Mouse (Mus musculus) MN1 (cell line): Measurements from ENCODE around the gene Aco1.

Experiments used
- DNase-seq: peaks from one replicate; pipeline ENCODE4 v3.0.0-alpha.2; 2016; ENCODE audit warnings: low spot score

The Aco1 gene

DNA sequence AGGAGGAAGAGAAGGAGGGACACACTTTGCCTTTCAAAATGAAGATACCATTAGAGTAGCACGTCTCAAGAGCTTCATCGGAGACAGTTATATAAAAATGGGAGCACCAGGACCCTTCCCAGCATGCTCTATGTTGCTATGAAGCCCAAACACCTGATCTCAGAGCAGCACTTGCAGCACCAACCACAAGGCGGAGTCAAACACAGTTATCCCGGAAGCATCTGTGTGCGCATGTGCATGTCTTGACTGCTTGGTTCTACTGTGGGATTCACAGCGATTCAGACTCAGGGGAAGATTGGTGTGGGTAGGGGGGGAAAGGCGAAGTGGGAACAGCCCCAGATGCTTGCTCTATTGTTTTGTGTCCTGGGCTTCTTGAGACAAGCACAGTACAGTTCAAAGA is 75.5 kb downstream of the Aco1 start:
- DNase-seq, result peak; percentile 28

DNA sequence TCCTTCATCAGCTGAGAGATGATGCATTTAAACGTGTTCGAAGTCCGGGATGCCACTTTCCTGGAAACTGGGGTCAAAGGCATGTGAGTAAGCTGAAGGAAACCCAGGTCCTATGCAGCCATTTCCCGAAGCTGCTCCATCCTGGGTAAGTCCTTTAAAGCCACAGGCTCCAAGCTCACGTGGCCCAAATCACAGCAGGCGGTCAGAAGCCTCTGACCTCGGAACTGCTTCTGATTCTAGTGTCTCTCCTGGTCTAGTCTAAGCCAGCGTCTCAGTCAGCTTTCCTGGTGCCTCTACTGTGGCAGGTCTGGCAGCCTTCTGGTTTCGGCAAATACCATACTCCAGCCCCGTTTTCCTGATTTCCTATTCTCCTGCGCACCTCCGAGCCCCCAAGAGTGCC is 77.6 kb downstream of the Aco1 start:
- no peak for DNase-seq

DNA sequence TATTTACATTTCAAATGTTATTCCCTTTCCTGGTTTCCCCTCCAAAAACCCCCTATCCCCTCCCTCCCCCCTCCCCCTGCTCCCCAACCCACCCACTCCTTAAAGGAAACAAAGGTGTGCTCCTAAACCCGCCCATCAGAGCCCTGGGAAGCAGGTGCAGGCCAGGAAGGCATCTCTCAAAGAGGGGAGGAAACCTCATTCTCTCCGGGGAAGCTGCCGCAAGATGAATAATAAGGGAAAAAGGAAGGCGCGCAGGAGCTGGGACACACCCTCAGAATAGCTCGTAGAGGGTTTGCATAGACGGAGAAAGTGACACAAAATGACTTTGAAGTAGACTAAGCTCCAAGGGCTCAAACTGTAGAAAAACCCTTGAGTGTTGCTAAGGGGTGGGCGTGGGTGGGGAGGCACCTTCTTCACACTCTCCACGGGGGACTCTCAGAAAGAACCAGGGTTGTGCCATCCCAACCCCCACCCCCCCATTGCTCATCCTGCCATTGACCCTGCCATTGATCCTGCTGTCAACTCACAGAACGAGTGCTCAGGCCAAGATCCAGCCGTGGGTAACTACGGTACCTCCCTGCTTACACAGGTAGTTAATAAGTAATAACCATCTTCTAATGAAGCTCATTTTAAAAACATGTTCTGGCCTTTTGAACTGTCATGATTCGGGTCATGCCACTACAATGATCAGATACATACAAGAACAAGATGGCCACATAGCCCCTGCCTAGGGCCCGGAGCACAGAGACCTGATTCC is 78.3 kb downstream of the Aco1 start:
- no peak for DNase-seq

DNA sequence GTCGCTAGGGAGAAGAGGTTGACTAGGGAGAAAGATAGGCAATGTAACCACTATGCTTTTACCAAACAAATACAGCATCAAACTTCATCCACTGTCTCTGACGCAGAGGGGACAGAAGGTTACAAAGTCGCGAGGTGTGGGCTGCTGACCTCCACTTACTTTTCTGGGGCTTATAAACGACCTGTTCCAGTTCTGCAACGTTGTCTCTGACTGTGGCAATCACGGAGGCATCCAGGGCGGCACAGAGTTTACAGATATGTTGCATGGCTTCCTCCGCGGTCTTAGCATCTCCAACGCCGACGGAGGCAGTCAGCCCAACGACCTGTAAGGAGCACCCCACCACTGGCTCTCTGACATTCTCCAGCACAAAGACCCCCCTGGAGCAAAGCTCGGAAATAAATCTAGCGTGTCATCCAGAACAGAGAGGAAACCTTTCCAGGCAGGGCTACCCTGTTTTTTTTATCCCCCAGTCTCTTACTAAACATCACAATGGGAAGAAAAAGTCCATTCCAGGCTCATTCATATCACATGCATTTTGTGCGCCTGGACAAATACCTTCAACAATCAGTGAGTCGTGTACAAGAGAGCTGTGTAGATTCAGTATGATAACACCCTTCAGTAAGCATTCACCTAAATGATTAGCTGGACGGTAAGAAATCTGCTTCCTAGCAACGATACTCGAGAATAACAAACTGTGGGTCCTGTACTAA is 79.2 kb downstream of the Aco1 start:
- no peak for DNase-seq

DNA sequence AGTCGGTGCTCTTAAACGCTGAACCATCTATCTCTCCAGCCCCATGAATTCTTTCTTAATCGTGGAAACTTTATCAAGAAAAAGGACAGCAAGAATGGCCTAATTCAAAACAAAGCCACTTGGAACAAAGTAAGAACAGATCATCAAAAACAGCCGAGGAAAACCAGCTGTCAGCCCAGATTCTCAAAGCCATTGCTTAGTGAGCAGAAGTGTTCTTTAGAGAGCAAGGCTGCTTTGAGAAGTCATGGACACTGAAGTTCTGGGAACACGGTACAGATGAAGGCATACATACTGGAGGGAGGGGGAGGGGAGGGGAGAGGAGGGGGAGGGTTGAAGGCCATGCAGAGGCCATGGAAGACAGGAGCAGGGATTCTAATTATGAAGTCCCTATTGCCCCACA is 83.2 kb downstream of the Aco1 start:
- DNase-seq, result no peak

DNA sequence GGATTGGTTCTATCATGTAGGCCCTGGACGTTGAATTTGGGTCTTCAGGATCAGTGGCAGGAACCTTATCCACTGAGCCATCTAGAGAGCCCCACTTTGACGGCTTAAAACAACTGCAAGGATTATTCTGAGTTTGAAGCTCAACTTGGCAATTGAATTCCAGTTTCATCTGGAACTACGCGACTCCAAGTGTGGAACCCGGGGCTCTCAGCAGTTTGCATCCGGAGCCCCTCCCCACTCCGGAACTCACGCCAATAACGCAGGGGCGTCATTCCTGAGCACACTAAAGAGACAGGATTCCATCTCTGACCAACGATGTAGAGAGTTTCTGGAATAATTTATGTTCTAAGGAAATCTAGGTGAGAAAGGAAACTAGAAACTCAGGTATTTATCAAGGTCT is 84.2 kb downstream of the Aco1 start:
- no peak for DNase-seq

DNA sequence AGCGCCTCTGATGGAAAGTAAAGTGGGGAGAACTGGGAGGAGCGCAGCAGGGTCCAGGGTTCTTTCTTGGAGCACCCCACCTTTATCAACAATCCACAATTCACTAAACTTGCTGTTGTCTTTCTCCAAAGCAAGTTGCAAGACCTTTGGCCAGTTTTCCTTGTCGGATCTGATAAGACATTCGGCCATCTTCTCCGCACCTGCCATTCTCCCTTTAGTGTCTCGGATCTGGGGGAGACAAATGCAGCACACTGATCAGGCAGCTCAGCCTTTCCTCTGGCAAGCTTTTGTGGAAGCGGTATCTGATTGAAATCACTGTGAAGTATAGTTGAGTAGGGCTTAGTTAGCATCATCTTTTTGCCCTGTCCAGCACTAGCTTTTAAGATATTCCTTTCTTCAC is 85.0 kb downstream of the Aco1 start:
- DNase-seq, result no peak

DNA sequence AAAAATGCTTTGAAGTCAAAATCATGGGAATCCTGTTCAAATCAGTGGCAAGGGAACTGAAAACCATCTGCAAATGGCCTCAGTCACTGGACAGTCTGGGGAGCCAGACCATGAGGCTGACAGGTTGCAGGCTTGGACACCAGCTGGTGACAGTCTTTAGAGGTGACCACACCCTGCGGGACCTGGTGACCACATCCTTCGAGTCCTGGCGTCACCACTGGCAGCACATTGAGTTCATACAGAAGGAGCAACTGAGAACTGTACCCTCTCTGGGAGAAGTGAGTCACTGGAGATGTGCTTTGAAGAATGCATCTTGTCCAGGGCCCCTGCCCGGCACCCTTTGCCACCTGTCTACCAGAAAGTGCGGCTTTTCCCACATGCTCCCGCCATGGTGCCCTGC is 86.8 kb downstream of the Aco1 start:
- no peak for DNase-seq

DNA sequence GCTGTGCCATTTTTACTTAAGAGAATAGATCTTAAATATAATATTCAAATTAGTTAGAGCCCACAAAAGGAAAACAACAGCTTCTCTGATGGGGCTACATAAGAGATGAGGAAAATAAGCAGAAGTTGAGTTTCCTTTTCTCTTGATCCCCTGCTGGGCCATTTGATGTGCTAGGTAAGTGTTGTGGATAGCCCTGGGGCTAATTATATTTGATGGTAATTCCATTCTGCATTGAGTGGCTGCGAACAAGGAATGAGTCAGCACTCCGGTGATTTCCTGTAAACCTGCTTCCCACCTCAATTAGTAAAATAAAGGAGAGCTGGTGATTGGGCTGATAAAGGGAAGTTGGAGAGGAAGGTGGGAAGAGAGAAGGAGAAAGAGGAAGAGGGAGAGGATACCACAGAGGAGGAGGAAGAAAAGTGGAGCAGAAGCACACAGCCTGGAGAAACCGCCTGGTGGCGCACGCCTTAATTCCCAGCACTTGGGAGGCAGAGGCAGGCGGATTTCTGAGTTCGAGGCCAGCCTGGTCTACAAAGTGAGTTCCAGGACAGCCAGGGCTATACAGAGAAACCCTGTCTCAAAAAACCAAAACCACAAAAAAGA is 90.3 kb downstream of the Aco1 start:
- no peak for DNase-seq

DNA sequence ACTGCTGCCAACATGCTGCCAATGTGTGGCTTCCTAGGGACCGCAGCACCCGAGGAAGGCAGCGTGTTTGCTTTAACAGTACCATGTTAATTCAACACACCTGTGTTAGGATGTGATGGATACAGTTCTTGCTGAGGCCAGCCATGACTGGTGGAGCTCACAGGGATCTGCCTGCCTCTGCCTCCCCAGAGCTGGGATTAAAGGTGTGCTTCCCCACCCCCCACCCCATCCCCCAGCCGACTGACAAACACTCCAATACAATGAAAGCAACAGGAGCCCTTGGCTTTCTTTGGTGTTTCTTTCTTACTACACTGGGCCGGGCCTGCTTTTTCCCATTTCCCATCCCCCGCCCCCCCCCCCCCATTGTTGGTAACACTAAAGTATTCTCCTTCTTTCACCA is 91.4 kb downstream of the Aco1 start:
- no peak for DNase-seq

DNA sequence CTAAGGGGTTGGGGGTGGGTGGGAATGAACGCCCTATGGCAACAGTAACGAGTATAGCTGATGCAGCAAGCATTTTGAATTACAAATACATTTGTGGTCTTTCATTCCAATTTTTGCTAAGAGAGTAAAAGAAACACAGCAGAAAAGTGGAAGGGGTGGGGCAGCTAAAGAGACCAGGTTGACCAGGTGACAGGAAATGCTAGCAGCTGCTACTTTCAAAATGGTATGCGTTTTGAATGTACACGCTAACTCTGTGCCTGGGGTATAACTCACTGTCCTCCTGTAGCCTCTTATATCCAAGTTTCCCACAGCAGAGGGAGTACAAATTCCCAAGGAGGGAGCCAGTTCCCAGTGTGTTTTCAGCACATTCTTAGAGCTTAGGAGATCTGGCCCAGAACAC is 93.9 kb downstream of the Aco1 start:
- no peak for DNase-seq

DNA sequence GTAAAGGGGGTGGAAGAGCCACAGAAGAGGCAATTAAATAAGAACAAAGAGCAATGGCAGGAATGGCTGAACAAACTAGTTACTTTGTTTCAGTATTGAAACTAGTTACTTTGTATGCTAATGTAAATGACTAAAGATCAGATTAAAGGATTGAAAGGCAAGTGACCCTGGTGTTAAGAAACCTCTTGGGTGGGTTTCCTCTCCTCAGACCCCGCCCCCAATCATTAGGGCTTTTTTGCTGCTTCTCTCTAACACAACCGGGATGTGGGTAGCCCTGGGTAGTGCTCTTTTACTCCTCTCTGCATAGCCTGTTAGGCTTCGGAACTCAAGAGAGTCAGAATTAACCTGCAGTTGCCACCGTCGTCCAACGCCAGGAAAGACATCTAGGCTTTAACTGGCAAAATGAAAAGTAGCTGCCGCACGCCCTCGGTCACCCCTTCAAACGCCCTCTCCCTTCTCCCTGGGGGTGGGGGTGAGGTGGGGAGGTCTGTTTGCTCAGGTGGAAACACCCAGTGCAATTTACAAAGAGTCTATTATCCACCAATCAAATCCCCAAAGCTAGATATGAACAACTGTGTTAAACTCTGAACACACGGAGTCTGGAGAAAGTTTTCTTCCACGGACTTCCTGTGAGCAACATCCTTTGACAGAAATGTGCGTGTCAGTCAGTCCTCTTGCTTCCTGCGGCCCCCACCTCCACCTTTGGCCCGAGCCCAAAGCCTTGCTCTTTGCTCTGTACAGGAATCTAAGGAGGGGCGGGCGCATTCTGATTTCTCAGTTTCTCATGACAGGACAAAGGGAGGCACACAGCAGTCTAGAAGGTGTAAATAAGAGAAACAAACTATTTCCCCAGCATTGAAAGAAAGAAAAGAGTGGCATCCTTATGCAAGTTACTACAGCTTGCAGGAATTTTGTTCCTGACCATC is 95.9 kb downstream of the Aco1 start:
- peak; percentile 15 for DNase-seq

DNA sequence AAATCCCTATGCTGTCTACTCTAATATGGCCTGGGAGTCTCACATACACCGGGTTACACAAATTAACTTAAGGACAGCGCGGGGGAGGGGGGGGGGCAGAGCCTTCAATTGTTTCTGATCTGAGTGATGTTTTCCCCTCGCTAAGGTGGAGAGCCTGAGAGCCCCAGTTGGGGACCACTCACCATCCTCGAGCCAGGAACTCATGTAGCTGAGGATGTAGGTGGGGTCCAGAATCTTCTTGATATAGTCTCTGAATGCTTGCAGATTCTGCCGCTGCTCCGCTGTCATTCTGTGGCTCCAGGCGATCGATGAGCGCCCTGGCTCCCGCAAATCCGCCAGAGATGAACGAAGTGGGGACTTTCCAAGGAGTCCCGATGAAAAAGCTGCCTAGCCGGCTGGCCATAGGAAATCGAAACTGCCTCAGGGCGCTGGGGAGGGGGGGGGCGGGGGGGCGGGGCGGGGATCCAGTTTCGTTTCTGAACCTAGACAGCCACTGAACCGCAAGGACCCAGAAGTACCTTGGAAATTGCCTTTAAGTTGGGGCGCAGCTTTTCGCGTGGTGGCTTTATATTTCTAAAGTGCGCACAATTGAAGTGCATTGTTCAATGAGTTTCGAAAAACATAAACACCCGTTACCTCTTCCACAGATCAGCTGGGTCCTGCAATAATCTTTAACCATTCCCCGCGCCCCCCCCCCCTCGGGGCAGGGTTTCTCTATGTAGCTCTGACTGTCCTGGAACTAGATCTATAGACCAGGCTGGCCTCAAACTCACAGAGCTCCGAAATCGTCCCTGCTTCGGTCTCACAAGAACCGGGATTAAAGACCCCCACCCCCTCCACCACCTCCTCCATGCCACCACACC is 96.8 kb downstream of the Aco1 start, which contains the start of gene Ddx58:
Ddx58 (minus strand) TSS at position 420 of the 863 bp plus-strand sequence.
- DNase-seq, result peak; percentile 54

DNA sequence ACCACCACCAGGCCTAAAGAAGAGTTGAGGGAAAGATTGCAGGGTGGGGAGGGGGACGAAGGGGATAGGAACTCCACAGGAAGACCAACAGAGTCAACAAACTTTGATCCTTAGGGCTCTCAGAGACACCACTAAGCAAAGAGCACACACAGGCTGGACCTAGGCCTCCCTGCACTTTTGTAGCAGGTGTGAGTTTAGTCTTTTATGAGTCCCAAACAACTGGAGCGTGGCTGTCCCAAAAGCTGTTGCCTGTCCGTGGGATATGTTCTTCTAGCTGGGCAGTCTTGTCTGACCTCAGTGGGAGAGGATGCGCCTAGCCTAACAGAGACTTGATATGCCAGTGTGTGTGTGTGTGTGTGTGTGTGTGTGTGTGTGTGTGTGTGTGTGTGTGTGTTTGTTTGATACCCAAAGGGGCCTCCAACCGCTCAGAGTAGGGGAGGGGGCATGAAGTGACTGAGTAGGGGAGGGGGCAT is 97.4 kb downstream of the Aco1 start:
- no peak for DNase-seq

DNA sequence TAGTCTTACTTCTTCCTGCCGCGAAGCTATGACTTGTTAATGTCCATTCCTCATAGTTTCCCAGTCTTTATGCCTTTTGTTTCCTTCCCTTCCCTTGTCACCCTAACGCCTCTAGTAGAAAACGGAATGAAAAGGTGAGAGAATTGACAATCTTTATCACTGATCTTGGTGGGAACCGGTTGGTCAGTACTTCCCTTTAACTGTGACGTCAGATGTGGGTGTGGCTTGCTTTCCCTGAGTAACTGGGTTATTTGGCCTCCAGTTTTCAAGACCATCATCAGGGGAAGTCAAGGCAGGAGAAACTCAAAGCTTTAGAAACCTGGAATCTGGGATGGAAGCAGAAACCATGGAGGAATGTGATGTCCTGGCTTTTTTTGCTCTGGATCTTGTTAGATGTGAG is 99.0 kb downstream of the Aco1 start:
- no peak for DNase-seq

DNA sequence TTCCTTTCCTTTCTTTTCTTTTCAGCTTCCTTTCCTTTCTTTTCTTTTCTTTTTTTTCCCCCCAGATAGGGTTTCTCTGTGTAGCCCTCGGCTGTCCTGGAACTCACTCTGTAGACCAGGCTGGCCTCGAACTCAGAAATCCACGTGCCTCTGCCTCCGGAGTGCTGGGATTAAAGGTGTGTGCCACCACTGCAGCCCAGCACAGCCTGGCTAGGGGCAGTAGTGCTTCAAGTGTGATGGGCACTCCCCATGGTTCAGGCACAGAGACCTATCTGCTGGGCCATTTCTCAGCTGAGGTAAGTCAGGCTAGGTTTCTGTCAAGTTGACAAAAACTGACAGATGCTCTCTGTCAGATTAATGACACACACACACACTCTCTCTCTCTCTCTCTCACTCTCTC is 100.1 kb downstream of the Aco1 start:
- DNase-seq, result no peak

DNA sequence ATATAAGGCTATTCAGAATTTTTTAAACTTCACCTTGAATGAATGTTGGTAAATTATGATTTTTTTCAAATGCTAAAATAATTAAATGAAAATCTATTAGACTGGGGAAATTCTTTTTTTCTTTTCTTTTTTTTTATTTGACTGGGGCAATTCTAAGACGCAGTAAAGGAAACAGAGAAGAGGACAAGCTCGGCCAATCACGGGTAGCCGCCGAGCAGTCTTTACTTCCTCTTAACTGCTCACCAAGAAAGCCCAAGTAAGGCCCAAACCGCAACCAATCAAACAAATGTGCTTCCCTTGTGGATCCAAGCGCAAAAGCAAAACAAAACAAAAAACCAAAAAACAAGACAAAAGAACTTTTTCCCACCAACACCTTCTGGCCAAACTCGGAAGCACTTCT is 101.2 kb downstream of the Aco1 start:
- DNase-seq, result no peak
